Mouse (Mus musculus) limb, embryonic 13.5 days (tissue): Measurements from ENCODE around the gene Gtf2i. TPM values are rescaled to one million over a fixed set of nuclear protein-coding genes. Genes with fewer than 3 reads are reported as not detected.

Experiments
- ATAC-seq: fragments of 200-750 bp; cut with Nextera tagmentation; 2 replicates; pipeline ENCODE4 v1.8.0; 2017; ENCODE audit warnings: low read depth, moderate number of reproducible peaks, moderate TSS enrichment; ENCODE audit not compliant: low FRiP score
- H3K27ac ChIP-seq: fragments of 300-500 bp; sonication (generic); 2 replicates; pipeline ENCODE4 v1.5.1; 2015; ENCODE audit warnings: inconsistent platforms, mild to moderate bottlenecking, moderate library complexity
- H3K27me3 ChIP-seq: fragments of 300-500 bp; sonication (generic); 2 replicates; pipeline ENCODE4 v1.6.1; 2015; ENCODE audit warnings: mild to moderate bottlenecking, inconsistent platforms
- H3K36me3 ChIP-seq: fragments of 300-500 bp; sonication (generic); 2 replicates; pipeline ENCODE4 v1.6.1; 2015; ENCODE audit warnings: inconsistent platforms, mild to moderate bottlenecking, moderate library complexity
- H3K4me1 ChIP-seq: fragments of 300-500 bp; sonication (generic); 2 replicates; pipeline ENCODE4 v1.6.1; 2015; ENCODE audit warnings: inconsistent platforms
- H3K4me2 ChIP-seq: fragments of 300-500 bp; sonication (generic); replicated peaks from 2 replicates; pipeline ENCODE4 v1.6.1; 2015; ENCODE audit warnings: inconsistent platforms, mild to moderate bottlenecking, moderate library complexity
- H3K4me3 ChIP-seq: fragments of 300-500 bp; sonication (generic); 2 replicates; pipeline ENCODE4 v1.5.1; 2015; ENCODE audit warnings: moderate library complexity, mild to moderate bottlenecking, inconsistent platforms
- H3K9ac ChIP-seq: fragments of 300-500 bp; sonication (generic); 2 replicates; pipeline ENCODE4 v1.6.1; 2015; ENCODE audit warnings: mild to moderate bottlenecking, inconsistent platforms
- H3K9me3 ChIP-seq: fragments of 300-500 bp; sonication (generic); 2 replicates; pipeline ENCODE4 v1.6.1; 2016; ENCODE audit warnings: inconsistent platforms
- WGBS: fragments of 180-500 bp; shearing (Covaris S2); methylation state at CpG from one replicate; pipeline ENCODE4 v1.1.7; 2015; 5-methylcytosine and 5-hydroxymethylcytosine counted together
- polyA plus RNA-seq: library from polyadenylated mRNA; unstranded; fragments of >200 nt; fragmentation: Nextera tagmentation; extraction: Ambion mirVana; gene quantifications from 2 replicates; pipeline ENCODE4 v1.2.1, GENCODE M21; 2015

The Gtf2i gene
- polyA plus RNA-seq, 1 experiment from 2014 or later = 209 TPM

- Histone ChIP-seq H3K4me1 (peaks cover 18% of the 10 kb centered on the region), H3K27me3 (no peaks in the 10 kb centered on the region), H3K4me3 (no peak overlapping the region), H3K27ac (peak overlapping the region; percentile 100), H3K9me3 (no peaks in the 10 kb centered on the region), H3K9ac (no peak overlapping the region), H3K4me2 (peak overlapping the region; percentile 69), H3K36me3 (no peaks in the 10 kb centered on the region)
- WGBS = 64% methylated on average over 7 of the region's 7 CpGs
- ATAC-seq = no peak
These were observed 2.2 kb upstream of the Gtf2i start for GRCm38 (mm10) chr5:134316721-134317120.

GRCm38 (mm10) chr5:134315623-134316350 is 1.2 kb upstream of the Gtf2i start:
- Histone ChIP-seq H3K27me3 (no peaks in the 10 kb centered on the region), H3K36me3 (peaks cover 8% of the 10 kb centered on the region), H3K4me1 (peaks cover 27% of the 10 kb centered on the region), H3K9me3 (no peaks in the 10 kb centered on the region), H3K27ac (peak overlapping the region; percentile 100), H3K4me3 (peak overlapping the region; percentile 82), H3K9ac (peak overlapping the region; percentile 77), H3K4me2 (peak overlapping the region; percentile 69)
- under 1% methylated on average over 25 of the region's 25 CpGs for WGBS
- ATAC-seq = no peak

GRCm38 (mm10) chr5:134314068-134314674 is 389 bp downstream of the Gtf2i start:
- Histone ChIP-seq H3K4me3 (peak overlapping the region; percentile 82), H3K9ac (peak overlapping the region; percentile 99), H3K27ac (peak overlapping the region; percentile 100), H3K4me1 (peaks cover 34% of the 10 kb centered on the region), H3K27me3 (no peaks in the 10 kb centered on the region), H3K9me3 (no peaks in the 10 kb centered on the region), H3K4me2 (peak overlapping the region; percentile 85), H3K36me3 (peaks cover 24% of the 10 kb centered on the region)
- ATAC-seq = peak; percentile 6
- under 1% methylated on average over 38 of the region's 64 CpGs for WGBS

- Histone ChIP-seq H3K4me2 (peak overlapping the region; percentile 85), H3K4me1 (peaks cover 34% of the 10 kb centered on the region), H3K9ac (peak overlapping the region; percentile 99), H3K4me3 (peak overlapping the region; percentile 82), H3K27me3 (no peaks in the 10 kb centered on the region), H3K36me3 (peaks cover 27% of the 10 kb centered on the region), H3K27ac (peak overlapping the region; percentile 100), H3K9me3 (no peaks in the 10 kb centered on the region)
- ATAC-seq = peak; percentile 85
- WGBS = 0% methylated on average over 58 of the region's 68 CpGs
These were observed 1.0 kb downstream of the Gtf2i start for GRCm38 (mm10) chr5:134313451-134314067.

GRCm38 (mm10) chr5:134312691-134313450 is 1.7 kb downstream of the Gtf2i start:
- Histone ChIP-seq H3K4me1 (peaks cover 34% of the 10 kb centered on the region), H3K4me2 (peak overlapping the region; percentile 85), H3K27me3 (no peaks in the 10 kb centered on the region), H3K9ac (peak overlapping the region; percentile 99), H3K4me3 (peak overlapping the region; percentile 82), H3K9me3 (no peaks in the 10 kb centered on the region), H3K36me3 (peaks cover 33% of the 10 kb centered on the region), H3K27ac (peak overlapping the region; percentile 100)
- WGBS = 3% methylated on average over 19 of the region's 19 CpGs
- no peak for ATAC-seq

GRCm38 (mm10) chr5:134311894-134312411 is 2.6 kb downstream of the Gtf2i start:
- Histone ChIP-seq H3K36me3 (peaks cover 40% of the 10 kb centered on the region), H3K4me1 (peaks cover 37% of the 10 kb centered on the region), H3K4me2 (peak overlapping the region; percentile 85), H3K27ac (peak overlapping the region; percentile 100; the same call in 1 of the 2 replicates), H3K9me3 (no peaks in the 10 kb centered on the region), H3K4me3 (peak overlapping the region; percentile 82), H3K27me3 (no peaks in the 10 kb centered on the region), H3K9ac (peak overlapping the region; percentile 99)
- ATAC-seq = no peak
- 65% methylated on average over 6 of the region's 6 CpGs for WGBS

GRCm38 (mm10) chr5:134310201-134310600 is 4.4 kb downstream of the Gtf2i start:
- H3K9ac ChIP-seq = no peak overlapping the region; the same call in 1 of the 2 replicates
- 95% methylated on average over 9 of the region's 9 CpGs for WGBS
- H3K36me3 ChIP-seq = peaks cover 53% of the 10 kb centered on the region
- no peak overlapping the region for H3K4me2 ChIP-seq
- no peaks in the 10 kb centered on the region for H3K27me3 ChIP-seq
- no peak overlapping the region for H3K27ac ChIP-seq
- peaks cover 26% of the 10 kb centered on the region for H3K4me1 ChIP-seq
- H3K9me3 ChIP-seq = no peaks in the 10 kb centered on the region
- H3K4me3 ChIP-seq = no peak overlapping the region
- no peak for ATAC-seq

- Histone ChIP-seq H3K36me3 (peaks cover 60% of the 10 kb centered on the region), H3K4me1 (peaks cover 26% of the 10 kb centered on the region), H3K27ac (no peak overlapping the region), H3K9ac (no peak overlapping the region), H3K4me3 (no peak overlapping the region), H3K4me2 (no peak overlapping the region), H3K9me3 (no peaks in the 10 kb centered on the region), H3K27me3 (no peaks in the 10 kb centered on the region)
- 100% methylated on average over 1 of the region's 1 CpGs for WGBS
- no peak for ATAC-seq
These were observed 5.2 kb downstream of the Gtf2i start for GRCm38 (mm10) chr5:134309345-134309744.

GRCm38 (mm10) chr5:134304639-134305038 is 9.9 kb downstream of the Gtf2i start:
- Histone ChIP-seq H3K27me3 (no peaks in the 10 kb centered on the region), H3K9me3 (peaks cover 6% of the 10 kb centered on the region; the same call in 1 of the 2 replicates), H3K27ac (no peak overlapping the region), H3K4me3 (no peak overlapping the region), H3K36me3 (peaks cover 87% of the 10 kb centered on the region), H3K4me1 (peaks cover 5% of the 10 kb centered on the region; the same call in 1 of the 2 replicates), H3K4me2 (no peak overlapping the region), H3K9ac (no peak overlapping the region)
- WGBS = 64% methylated on average over 6 of the region's 6 CpGs
- ATAC-seq = no peak

GRCm38 (mm10) chr5:134295277-134296050 is 19.1 kb downstream of the Gtf2i start:
- Histone ChIP-seq H3K9me3 (no peaks in the 10 kb centered on the region; the same call in 1 of the 2 replicates), H3K9ac (no peak overlapping the region), H3K4me3 (no peak overlapping the region), H3K36me3 (peaks cover 92% of the 10 kb centered on the region), H3K4me1 (no peaks in the 10 kb centered on the region), H3K27ac (no peak overlapping the region), H3K27me3 (no peaks in the 10 kb centered on the region), H3K4me2 (no peak overlapping the region)
- WGBS = 94% methylated on average over 16 of the region's 16 CpGs
- no peak for ATAC-seq

- H3K4me1 ChIP-seq = no peaks in the 10 kb centered on the region
- WGBS = 91% methylated on average over 7 of the region's 7 CpGs
- no peak for ATAC-seq
- no peaks in the 10 kb centered on the region for H3K27me3 ChIP-seq
- no peak overlapping the region for H3K4me3 ChIP-seq
- H3K9ac ChIP-seq = no peak overlapping the region
- no peak overlapping the region for H3K27ac ChIP-seq
- H3K4me2 ChIP-seq = no peak overlapping the region
- peaks cover 92% of the 10 kb centered on the region for H3K36me3 ChIP-seq
- no peaks in the 10 kb centered on the region; the same call in 1 of the 2 replicates for H3K9me3 ChIP-seq
These were observed 20.0 kb downstream of the Gtf2i start for GRCm38 (mm10) chr5:134294606-134295005.
